Mouse (Mus musculus) heart, postnatal 4 days (tissue): Measurements from ENCODE around the gene Ubtd1. TPM values are rescaled to one million over a fixed set of nuclear protein-coding genes. Genes with fewer than 3 reads are reported as not detected.
A peak's percentile ranks its signal among the peaks of the same experiment; 100 is the strongest.

ENCODE experiments used
- DNase-seq: peaks from one replicate; pipeline ENCODE4 v3.0.0; 2021
- total RNA-seq, 2 experiments: library from RNA; stranded (reverse); gene quantifications; 2 replicates each; pipeline ENCODE4 v1.2.3; 2021

Gene Ubtd1
- total RNA-seq, 2 experiments from 2014 or later: 26.4 to 28.3 TPM

- no peak for DNase-seq
Observed at GRCm38 (mm10) chr19:41994023-41994422, 12.5 kb downstream of the Ubtd1 start.

GRCm38 (mm10) chr19:41995483-41995882 is 13.9 kb downstream of the Ubtd1 start:
- no peak for DNase-seq

GRCm38 (mm10) chr19:41997090-41997489 is 15.5 kb downstream of the Ubtd1 start:
- peak; percentile 40 for DNase-seq

- DNase-seq: peak; percentile 46
Observed at GRCm38 (mm10) chr19:41998770-41999548, 17.4 kb downstream of the Ubtd1 start.

- DNase-seq: no peak
Observed at GRCm38 (mm10) chr19:41999688-42000283, 18.2 kb downstream of the Ubtd1 start.

- peak; percentile 48 for DNase-seq
Observed at GRCm38 (mm10) chr19:42000446-42000958, 18.9 kb downstream of the Ubtd1 start.

GRCm38 (mm10) chr19:42001253-42001980 is 19.9 kb downstream of the Ubtd1 start:
- no peak for DNase-seq

GRCm38 (mm10) chr19:42004258-42004657 is 22.7 kb downstream of the Ubtd1 start:
- no peak for DNase-seq

GRCm38 (mm10) chr19:42005616-42006015 is 24.1 kb downstream of the Ubtd1 start:
- no peak for DNase-seq

GRCm38 (mm10) chr19:42006568-42006967 is 25.0 kb downstream of the Ubtd1 start:
- no peak for DNase-seq

- DNase-seq: no peak
Observed at GRCm38 (mm10) chr19:42008586-42008985, 27.0 kb downstream of the Ubtd1 start.

- DNase-seq: no peak
Observed at GRCm38 (mm10) chr19:42009067-42009466, 27.5 kb downstream of the Ubtd1 start.

GRCm38 (mm10) chr19:42010436-42010835 is 28.9 kb downstream of the Ubtd1 start:
- no peak for DNase-seq

GRCm38 (mm10) chr19:42011123-42011522 is 29.6 kb downstream of the Ubtd1 start:
- no peak for DNase-seq

- no peak for DNase-seq
Observed at GRCm38 (mm10) chr19:42014231-42014825, 32.8 kb downstream of the Ubtd1 start.

- no peak for DNase-seq
Observed at GRCm38 (mm10) chr19:42015001-42015400, 33.4 kb downstream of the Ubtd1 start.

- no peak for DNase-seq
Observed at GRCm38 (mm10) chr19:42016251-42016650, 34.7 kb downstream of the Ubtd1 start.

GRCm38 (mm10) chr19:42016840-42017239 is 35.3 kb downstream of the Ubtd1 start:
- DNase-seq: peak; percentile 61

GRCm38 (mm10) chr19:42017399-42018247 is 36.1 kb downstream of the Ubtd1 start:
- DNase-seq: peak; percentile 79

GRCm38 (mm10) chr19:42019011-42019522 is 37.5 kb downstream of the Ubtd1 start:
- DNase-seq: no peak
